Mouse (Mus musculus): Measurements from ENCODE around the gene Rabgef1.

DNA sequence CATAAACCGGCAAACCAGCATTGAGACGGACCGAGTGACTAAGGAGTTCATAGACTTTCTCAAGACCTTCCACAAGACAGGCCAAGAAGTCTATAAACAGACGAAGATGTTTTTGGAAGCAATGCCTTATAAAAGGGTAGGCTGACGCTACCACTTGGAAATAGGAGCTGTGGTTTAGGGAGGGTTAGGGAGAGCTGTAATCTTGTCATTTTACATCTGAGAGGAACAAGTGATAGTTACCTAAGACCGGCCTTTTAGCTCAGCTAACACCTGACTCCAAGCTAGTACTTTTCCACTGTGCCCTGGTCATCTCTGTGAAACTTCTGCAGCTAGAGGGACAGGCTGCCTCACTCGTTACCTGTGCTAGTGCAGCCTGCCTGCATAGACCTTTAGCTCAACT lies 26.4 kb downstream of the Rabgef1 start:
- TF ChIP-seq CTCF (conservative IDR thresholded peaks at IDR 0.05; ENCODE audit: low read length), result no peak
- TF ChIP-seq NANOG (IDR thresholded peaks at IDR 0.05; ENCODE audit: borderline replicate concordance, low read length), result no peak
- no peak for TF ChIP-seq POU5F1 (IDR thresholded peaks at IDR 0.05; ENCODE audit: borderline replicate concordance, low read length)
